Mouse (Mus musculus) lung, adult 2 months (tissue): ENCODE results near the gene Mrtfa.

ENCODE experiments used
- CTCF ChIP-seq: fragments of 200-500 bp; IDR thresholded peaks from 2 replicates; pipeline ENCODE4 v1.5.1; 2011; ENCODE audit warnings: mild to moderate bottlenecking, low read length, control low read depth; ENCODE audit not compliant: insufficient read depth
- POLR2A ChIP-seq: fragments of 200-500 bp; IDR thresholded peaks from 2 replicates; pipeline ENCODE4 v1.6.1; 2011; ENCODE audit warnings: low read depth, mild to moderate bottlenecking, control low read depth, low read length, borderline replicate concordance; ENCODE audit errors: extremely low read depth

DNA sequence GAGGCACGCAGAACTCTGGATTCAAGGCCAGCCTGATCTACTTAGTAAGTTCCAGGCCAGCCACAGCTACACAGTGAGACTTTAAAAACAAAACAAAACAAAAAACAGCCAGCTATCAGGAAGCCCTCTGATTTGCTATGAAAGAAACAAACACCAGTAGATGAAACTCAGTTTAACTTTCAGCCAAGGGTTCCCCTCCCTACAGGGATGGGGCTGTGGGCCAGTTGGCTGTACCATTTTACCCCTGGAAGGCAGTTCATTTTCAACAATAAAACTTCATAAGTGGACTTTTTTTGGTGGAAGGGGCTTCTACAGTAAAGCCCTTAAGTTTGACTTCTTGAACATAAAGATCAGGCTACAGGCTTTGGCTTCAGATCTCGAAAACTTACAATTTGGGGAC, 1.5 kb downstream of the Mrtfa start:
- TF ChIP-seq CTCF (no peak), POLR2A (no peak)
